Mouse (Mus musculus): ENCODE results near the gene Cdc14b. TPM values are rescaled to one million over a fixed set of nuclear protein-coding genes. Genes with fewer than 3 reads are reported as not detected.
A peak's percentile ranks its signal among the peaks of the same experiment; 100 is the strongest.
"Not testable (repeated sequence)": the region's sequence is repeated elsewhere in the genome, so short reads cannot be mapped to it uniquely, and the experiment has no call there.

Cdc14b gene
- total RNA-seq, 2 experiments from 2014 or later = 4.6 to 6.0 TPM

GRCm38 (mm10) chr13:64284676-64285075, 9.6 kb upstream of the Cdc14b start:
- no peak for DNase-seq (ENCODE audit: low spot score in 2 of 2)
- intact Hi-C loops (cut with DNase I) = no loop called here

GRCm38 (mm10) chr13:64280940-64281339, 5.8 kb upstream of the Cdc14b start:
- no peak for DNase-seq (ENCODE audit: low spot score in 2 of 2)
- intact Hi-C loops (cut with DNase I) = no loop called here

- intact Hi-C loops (cut with DNase I) = no loop called here
- DNase-seq (ENCODE audit: low spot score in 2 of 2) = no peak
Observed at GRCm38 (mm10) chr13:64275754-64276127, 651 bp upstream of the Cdc14b start.

GRCm38 (mm10) chr13:64273891-64274844, 922 bp downstream of the Cdc14b start:
- peak in 1 of 2 experiments; percentile 34 for DNase-seq (ENCODE audit: low spot score in 2 of 2)
- intact Hi-C loops (cut with DNase I) = no loop called here

GRCm38 (mm10) chr13:64273352-64273751, 1.7 kb downstream of the Cdc14b start:
- no peak for DNase-seq (ENCODE audit: low spot score in 2 of 2)
- intact Hi-C loops (cut with DNase I) = no loop called here

GRCm38 (mm10) chr13:64268384-64268783, 6.7 kb downstream of the Cdc14b start:
- no peak for DNase-seq (ENCODE audit: low spot score in 2 of 2)
- intact Hi-C loops (cut with DNase I) = no loop called here

GRCm38 (mm10) chr13:64267151-64267550, 7.9 kb downstream of the Cdc14b start:
- intact Hi-C loops (cut with DNase I) = no loop called here

GRCm38 (mm10) chr13:64264586-64264985, 10.5 kb downstream of the Cdc14b start:
- DNase-seq (ENCODE audit: low spot score in 2 of 2) = no peak
- intact Hi-C loops (cut with DNase I) = no loop called here

More at GRCm38 (mm10) chr13:64267151-64267550, 7.9 kb downstream of the Cdc14b start:
- DNase-seq (ENCODE audit: low spot score in 2 of 2) = no peak

GRCm38 (mm10) chr13:64259903-64260302, 15.2 kb downstream of the Cdc14b start:
- DNase-seq (ENCODE audit: low spot score in 2 of 2) = peak in 1 of 2 experiments; percentile 76
- intact Hi-C loops (cut with DNase I) = no loop called here

GRCm38 (mm10) chr13:64258516-64258821, 16.6 kb downstream of the Cdc14b start:
- intact Hi-C loops (cut with DNase I) = no loop called here
- DNase-seq (ENCODE audit: low spot score in 2 of 2) = no peak

- intact Hi-C loops (cut with DNase I) = no loop called here
- DNase-seq (ENCODE audit: low spot score in 2 of 2) = no peak
Observed at GRCm38 (mm10) chr13:64257814-64258515, 17.1 kb downstream of the Cdc14b start.

GRCm38 (mm10) chr13:64257010-64257813, 17.9 kb downstream of the Cdc14b start:
- DNase-seq (ENCODE audit: low spot score in 2 of 2) = no peak
- intact Hi-C loops (cut with DNase I) = no loop called here

GRCm38 (mm10) chr13:64254185-64254584, 20.9 kb downstream of the Cdc14b start:
- DNase-seq (ENCODE audit: low spot score in 2 of 2); intact Hi-C loops (cut with DNase I): not testable (repeated sequence)

GRCm38 (mm10) chr13:64253697-64254096, 21.4 kb downstream of the Cdc14b start:
- intact Hi-C loops (cut with DNase I) = no loop called here
- DNase-seq (ENCODE audit: low spot score in 2 of 2) = no peak

- no peak for DNase-seq (ENCODE audit: low spot score in 2 of 2)
- intact Hi-C loops (cut with DNase I) = no loop called here
Observed at GRCm38 (mm10) chr13:64252147-64252546, 22.9 kb downstream of the Cdc14b start.

GRCm38 (mm10) chr13:64250363-64250762, 24.7 kb downstream of the Cdc14b start:
- intact Hi-C loops (cut with DNase I) = no loop called here
- DNase-seq (ENCODE audit: low spot score in 2 of 2) = no peak

GRCm38 (mm10) chr13:64248775-64249524, 26.1 kb downstream of the Cdc14b start:
- intact Hi-C loops (cut with DNase I) = loop anchor here (2.0 kb wide), 2 partner anchors 60 to 184 kb away; partner anchors contain the start of gene Cdk20
- DNase-seq (ENCODE audit: low spot score in 2 of 2) = peak; percentile 62 to 79

- intact Hi-C loops (cut with DNase I) = loop anchor here (2.0 kb wide), 2 partner anchors 61 to 185 kb away; partner anchors contain the start of gene Cdk20
- DNase-seq (ENCODE audit: low spot score in 2 of 2) = no peak
Observed at GRCm38 (mm10) chr13:64248161-64248774, 26.8 kb downstream of the Cdc14b start.

GRCm38 (mm10) chr13:64246106-64246505, 29.0 kb downstream of the Cdc14b start:
- DNase-seq (ENCODE audit: low spot score in 2 of 2) = no peak
- intact Hi-C loops (cut with DNase I) = no loop called here
